Mouse (Mus musculus): ENCODE measurements around the gene Cd38.

GRCm38 (mm10) chr5:43826883-43827282, 41.5 kb upstream of the Cd38 start:
- TF ChIP-seq POLR2A (IDR thresholded peaks at IDR 0.05; ENCODE audit: extremely low read depth, insufficient read depth, low read length) (no peak), CTCF (IDR thresholded peaks at IDR 0.05; ENCODE audit: extremely low read depth, insufficient read depth, low read length) (no peak)
